Mouse (Mus musculus) testis, adult 2 months (tissue): Measurements from ENCODE around the gene Hadh.

Experiments used
- CTCF ChIP-seq: fragments of 200-500 bp; IDR thresholded peaks from 2 replicates; pipeline ENCODE4 v1.5.1; 2012; ENCODE audit warnings: low read depth, mild to moderate bottlenecking, inconsistent platforms, low read length, moderate library complexity; ENCODE audit not compliant: control insufficient read depth, insufficient read depth, insufficient replicate concordance
- POLR2A ChIP-seq: fragments of 200-500 bp; IDR thresholded peaks from 2 replicates; pipeline ENCODE4 v1.6.1; 2012; ENCODE audit warnings: low read depth, mild to moderate bottlenecking, inconsistent platforms, low read length, moderate library complexity; ENCODE audit not compliant: control insufficient read depth

DNA sequence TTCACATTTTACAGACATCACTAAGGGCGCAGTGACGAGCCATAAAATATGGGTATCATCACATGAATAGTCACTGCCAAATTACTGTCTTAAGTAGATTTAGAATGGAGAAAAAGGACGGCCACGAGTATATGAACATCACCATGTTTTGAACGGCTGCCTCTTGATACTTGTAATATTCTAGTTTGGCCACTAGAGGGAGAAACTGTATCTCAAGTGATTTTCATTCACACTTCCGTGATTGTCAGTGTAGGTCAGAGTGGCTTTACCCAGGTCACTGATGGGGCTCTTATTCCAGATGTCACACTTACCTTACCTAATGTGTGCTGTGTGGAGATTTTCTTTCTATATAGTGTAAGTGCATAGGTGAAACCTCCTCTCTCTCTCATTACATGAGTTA is 28.0 kb upstream of the Hadh start:
- TF ChIP-seq POLR2A, result no peak
- TF ChIP-seq CTCF, result no peak
